Mouse (Mus musculus) stomach, postnatal 0 days (tissue): Measurements from ENCODE around the gene 4930590J08Rik.

Experiments
- CTCF ChIP-seq: IDR thresholded peaks from 2 replicates; pipeline ENCODE4 v1.5.1; 2016; ENCODE audit warnings: antibody characterized with exemption, low read depth, mild to moderate bottlenecking, moderate library complexity
- EP300 ChIP-seq: optimal IDR thresholded peaks from 2 replicates; pipeline ENCODE3; 2016; ENCODE audit warnings: antibody characterized with exemption

- TF ChIP-seq CTCF (no peak; the same call in 1 of the 2 replicates), EP300 (no peak)
Measured at GRCm38 (mm10) chr6:91972201-91972646, 69.6 kb downstream of the 4930590J08Rik start.
